Mouse (Mus musculus): ENCODE measurements around the gene Chrna4.

The Chrna4 gene

DNA sequence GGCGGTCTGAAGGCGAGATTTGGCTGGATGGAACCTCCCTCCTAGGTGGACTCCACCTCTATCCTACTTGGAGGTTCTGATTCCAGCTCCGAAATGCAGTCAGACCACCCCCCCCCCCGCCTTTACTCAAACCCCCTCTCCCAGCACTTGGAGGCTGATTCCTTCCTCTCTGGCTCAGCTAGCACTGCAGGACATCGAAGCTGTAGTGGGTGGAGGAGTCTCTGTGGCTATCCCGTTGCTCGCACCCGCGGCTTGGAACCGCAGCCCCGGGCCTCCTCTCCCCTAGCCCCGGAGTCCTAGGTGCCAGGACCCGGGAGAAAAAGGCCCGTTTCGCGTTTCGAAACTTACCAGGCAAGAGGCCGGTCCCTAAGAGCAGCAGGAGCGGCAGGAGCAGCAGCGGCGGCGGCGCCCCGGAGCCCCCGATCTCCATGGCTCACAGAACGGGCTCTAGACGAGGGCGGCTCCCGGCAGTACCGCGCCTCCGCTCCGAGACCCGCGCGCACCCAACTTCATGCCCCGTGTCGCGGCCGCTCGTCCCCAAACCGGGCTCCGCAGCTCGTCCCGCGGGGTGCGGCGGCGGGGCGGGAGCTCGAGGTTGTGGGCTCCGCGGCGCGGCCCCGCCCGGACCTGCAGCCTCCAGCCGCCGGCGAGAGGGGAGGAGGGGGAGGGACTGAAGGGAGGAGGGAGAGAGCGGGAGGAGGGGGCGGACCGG, 4.5 kb downstream of the Chrna4 start:
- DNase-seq (ENCODE audit: low spot score in 2 of 2), result no peak

DNA sequence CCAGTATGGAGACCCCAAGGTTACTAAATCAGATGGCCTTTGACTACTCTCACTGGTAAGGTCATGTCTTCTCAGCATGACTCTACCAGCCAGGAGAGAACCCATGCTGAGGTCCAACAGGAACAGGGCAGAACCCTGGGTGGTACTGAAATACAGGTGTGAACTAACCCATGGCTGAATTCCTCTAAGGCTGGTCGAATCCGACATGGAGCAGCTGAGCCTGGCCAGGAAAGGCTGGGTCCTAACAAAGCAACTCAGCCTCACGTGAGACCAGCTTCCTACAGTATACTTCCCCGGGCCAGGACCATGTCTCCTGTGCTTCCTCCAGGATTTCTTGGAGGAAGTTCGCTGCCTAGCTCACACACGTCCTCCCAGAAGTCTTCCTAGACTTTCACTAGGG, 6.8 kb downstream of the Chrna4 start:
- DNase-seq (ENCODE audit: low spot score in 2 of 2), result no peak

DNA sequence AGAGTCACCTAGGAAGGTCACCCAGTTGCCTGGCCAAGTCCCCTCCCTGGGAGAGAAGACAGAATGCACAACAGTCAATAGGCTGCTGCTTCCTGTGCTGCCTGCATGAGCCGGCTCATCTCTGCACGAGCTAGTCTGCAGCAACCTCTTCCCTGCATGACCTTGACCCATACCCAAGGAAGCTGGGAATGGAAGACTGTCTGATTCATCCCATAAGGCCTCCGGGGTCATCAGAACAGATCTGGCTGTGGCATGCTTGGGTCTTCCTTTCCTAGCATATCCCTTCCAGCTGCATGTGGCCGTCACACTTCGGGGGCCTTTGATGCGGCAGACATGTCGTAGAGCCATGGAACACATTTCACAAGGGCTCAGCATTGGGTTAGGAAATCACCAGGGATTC, 8.2 kb downstream of the Chrna4 start:
- no peak for DNase-seq (ENCODE audit: low spot score in 2 of 2)

DNA sequence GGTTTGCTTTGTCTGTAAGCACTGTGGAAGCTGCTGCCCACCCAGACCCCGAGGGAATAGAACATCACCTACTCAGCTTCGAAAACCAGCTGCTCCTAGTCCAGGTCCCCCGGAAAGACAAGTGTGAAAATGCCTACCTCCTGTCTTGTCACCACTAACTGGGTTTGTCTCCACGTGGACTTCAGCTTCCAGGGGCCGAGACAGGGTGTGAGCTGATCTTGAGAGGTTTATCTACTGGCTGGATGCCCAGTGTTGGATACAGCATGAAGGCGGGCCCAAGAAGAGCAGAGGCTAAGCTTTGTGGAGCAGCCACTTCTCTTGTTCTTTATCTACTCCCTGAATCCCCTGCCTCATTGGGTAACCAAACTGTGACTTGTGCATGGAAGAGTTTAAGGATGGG, 10.0 kb downstream of the Chrna4 start:
- no peak for DNase-seq (ENCODE audit: low spot score in 2 of 2)

DNA sequence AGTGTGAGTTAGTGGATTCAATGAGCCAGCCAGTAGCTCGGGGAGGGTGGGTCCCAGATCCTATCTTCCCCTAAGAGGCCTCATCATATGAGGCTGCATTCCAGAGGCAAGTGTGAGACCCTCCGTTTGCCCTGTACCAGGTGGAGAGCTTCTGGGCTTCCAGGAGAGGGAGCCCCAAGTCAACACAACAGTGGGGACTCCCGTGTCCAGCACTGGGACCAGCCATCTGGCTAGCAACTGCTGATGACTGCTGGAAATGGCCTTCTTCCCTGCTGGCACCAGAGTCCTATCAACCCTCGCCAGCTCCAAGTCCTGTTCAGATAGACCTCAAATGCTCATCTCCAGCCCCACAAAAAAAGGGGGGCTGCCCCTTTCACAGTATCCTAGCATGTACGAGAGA, 10.9 kb downstream of the Chrna4 start:
- no peak for DNase-seq (ENCODE audit: low spot score in 2 of 2)

DNA sequence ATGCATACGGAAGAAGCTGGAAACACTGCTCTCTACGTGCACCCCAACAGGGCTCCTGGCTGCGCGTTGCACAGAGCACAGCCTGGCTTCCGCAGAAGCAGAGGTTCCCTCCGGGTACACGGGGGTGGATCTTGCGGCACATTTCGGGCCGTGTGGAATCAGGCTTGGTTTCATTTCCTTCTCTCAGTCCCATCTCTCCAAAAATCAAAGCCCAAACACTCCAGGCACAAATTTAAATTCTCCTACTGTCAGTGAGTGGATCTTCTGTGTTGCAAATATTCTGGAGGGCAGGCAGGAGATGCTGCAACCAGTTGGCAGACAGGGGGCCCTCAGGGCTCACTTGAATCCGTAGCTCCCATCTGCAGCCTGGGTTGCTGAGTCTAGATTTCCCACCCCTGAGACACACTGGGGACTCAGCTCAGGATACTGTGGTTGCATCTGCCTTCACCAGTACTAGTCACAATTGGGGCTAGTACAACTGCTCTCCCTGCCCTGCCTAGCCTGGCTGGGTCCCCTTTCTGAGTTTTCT, 11.9 kb downstream of the Chrna4 start:
- no peak for DNase-seq (ENCODE audit: low spot score in 2 of 2)

DNA sequence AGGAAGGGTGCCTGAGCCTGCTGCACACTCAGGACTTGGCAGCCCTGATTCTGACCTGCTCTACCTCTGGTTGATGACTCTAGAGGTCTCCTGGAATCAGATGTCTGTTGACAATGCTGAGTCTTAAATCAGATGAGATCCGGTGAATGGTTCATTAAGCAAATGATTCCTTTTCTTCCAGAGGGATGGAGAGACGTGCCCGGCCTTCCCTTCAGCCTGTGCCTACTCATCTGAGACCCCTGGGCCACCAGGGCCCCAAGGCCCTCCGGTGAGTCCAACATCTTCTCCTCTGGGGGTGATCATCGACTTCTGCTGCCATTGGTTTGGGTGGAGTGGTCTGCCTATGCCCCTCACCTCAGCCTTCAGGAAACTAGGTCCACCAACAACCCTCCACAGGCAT, 35.0 kb downstream of the Chrna4 start:
- no peak for DNase-seq (ENCODE audit: low spot score in 2 of 2)

DNA sequence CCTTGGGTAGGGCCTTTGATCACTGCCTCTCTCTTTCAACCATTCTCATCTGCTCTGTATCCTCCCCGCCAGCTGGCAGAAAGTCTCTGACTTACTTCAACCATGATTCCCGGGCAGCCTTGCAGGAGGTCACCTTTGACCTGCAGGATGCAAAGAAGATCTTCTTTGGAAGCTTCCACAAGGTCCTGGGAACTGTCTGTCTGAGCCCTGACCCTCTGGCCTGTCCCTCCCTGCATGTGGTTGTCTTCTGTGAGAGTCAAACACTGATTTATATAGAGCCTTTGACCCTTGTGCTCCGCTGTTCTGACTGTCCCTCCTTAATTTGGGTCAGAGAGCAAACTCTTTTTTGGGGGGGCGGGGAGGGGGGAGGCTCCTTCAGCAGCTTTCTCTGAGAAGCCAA, 36.3 kb downstream of the Chrna4 start:
- no peak for DNase-seq (ENCODE audit: low spot score in 2 of 2)

DNA sequence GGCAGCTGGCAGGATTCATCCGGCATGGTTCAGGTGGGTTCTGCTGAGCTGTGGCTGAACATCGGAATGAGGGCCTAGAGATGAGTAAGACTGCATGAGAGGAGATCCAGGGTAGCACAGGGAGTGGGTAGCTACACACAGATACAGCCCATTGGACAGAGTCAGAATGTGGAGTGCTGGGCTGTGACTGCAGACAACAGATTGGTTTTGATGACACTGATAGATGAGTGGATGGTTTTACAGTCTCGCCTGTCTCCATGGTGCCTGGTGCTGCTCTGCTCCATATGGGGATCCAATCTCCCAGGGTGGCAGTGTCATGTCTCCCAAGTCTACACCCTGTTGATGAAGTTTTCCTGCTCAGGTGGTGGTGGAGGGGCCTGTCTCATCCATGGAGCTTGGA, 46.4 kb downstream of the Chrna4 start:
- DNase-seq (ENCODE audit: low spot score in 2 of 2), result no peak

DNA sequence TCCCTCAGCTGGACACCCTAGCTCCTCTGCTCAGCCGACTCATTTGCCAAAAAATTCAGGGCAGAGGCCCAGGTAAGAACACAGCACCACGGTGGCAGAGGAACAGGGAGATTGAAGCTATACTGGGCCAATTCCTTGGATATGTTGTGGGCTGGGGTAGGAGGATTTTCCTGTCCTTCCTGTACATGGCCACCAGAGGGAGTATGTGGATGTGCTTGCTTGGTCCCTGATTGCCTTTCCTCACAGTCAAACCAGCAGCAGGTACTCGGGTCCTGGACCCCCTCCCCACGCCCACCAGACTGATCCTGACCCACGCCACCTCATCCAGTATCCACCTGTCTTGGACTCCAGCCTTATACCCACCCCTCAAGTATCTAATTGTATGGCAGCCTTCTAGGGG, 46.9 kb downstream of the Chrna4 start:
- peak in 1 of 2 experiments; percentile 8 for DNase-seq (ENCODE audit: low spot score in 2 of 2)

DNA sequence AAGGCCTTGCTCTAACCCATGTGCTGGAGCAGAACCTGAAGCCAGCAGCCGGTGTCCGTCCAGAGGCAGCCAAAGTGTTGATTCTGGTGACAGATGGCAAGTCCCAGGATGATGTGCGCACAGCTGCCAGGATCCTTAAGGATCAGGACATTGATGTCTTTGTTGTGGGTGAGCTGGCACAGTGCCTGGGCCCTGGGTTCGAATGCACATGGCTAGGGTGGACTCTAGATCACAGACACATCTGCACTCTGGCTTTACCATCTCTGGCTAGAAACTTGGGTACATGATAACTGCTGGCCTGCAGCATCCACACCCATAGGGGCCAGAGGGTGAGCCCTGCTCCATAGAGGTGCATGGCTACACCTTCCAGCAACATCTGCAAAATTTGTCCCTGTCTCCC, 47.9 kb downstream of the Chrna4 start:
- no peak for DNase-seq (ENCODE audit: low spot score in 2 of 2)

DNA sequence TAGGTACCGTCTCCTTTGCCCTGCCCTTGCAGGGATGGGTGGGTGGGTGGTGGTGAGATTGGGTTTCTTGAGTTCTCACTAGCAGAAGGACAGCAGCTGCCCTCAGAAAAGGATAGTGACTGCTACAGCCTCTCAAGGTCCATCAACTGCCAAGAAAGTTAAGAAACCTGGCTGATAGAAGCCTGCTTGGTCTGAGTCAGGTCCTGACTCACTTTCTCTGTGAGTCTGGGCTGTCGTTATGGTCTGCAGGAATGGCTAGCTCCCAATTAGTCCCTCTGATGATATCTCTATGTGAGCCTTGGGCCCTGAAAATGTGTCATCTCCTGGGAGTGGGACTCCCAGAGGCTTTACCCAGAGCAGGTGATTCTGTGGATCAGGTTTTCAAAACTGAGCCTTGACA, 49.0 kb downstream of the Chrna4 start:
- DNase-seq (ENCODE audit: low spot score in 2 of 2), result no peak

DNA sequence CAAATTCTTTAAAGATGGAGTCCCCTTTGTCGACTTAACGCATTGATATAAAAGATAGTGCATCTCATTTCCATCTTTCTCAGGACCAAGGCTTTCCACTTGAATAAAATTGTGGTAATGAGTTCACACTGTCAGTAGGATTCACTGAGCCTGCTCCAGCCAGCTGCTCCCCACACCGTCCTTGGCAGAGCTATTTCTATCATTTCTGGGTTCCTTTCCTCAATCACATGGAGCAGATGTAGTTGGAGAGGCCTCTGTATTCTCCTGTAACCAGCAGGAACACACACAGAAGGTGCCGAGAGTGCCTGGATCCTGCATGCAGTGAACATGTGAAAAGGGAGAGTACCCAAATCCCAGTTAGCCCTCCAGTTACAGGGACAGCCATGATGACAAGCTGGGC, 53.0 kb downstream of the Chrna4 start:
- no peak for DNase-seq (ENCODE audit: low spot score in 2 of 2)

DNA sequence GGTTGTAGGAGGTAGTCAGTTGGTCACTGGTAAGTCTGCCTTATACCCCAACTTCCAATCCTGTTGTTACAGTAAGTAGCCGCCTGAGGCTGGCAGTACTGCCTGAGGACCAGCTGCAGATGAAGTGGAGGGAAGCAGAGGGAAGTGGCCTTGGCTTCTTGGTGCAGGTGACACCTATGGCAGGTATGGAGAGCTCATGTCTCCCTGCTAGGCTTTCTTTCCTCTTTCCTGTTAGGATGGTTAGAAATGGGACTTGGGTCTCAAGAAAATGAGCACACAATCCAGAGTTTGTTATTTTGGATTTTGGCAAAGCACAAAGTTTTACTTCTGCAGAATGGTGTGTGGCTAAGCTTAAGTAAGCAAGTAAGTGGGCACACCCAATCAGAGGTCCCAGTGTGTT, 54.4 kb downstream of the Chrna4 start:
- no peak for DNase-seq (ENCODE audit: low spot score in 2 of 2)

DNA sequence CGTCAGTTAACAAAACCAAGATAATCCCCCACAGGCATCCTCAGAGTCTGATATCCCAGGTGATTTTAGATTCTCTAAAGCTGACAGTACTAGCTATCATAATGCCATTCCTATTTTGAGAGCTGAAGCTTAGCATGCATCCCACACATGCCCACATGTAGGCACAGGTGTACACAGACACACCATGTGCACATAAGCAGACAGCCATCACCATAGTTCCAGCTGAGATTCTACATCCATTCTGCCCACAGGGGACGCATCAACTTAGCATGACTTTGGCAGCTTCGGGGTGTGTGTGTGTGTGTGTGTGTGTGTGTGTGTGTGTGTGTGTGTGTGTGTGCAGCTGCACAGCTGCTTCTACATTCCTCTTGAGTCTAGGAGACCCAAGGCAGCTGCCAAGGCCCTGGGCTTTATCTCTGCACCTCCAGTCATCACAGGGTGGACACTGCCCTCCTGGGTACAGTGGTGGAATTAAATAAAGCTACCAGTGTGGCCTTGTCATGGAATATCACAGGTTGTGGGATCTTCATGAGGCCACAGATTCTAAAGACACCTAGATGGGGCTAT, 54.9 kb downstream of the Chrna4 start:
- no peak for DNase-seq (ENCODE audit: low spot score in 2 of 2)

DNA sequence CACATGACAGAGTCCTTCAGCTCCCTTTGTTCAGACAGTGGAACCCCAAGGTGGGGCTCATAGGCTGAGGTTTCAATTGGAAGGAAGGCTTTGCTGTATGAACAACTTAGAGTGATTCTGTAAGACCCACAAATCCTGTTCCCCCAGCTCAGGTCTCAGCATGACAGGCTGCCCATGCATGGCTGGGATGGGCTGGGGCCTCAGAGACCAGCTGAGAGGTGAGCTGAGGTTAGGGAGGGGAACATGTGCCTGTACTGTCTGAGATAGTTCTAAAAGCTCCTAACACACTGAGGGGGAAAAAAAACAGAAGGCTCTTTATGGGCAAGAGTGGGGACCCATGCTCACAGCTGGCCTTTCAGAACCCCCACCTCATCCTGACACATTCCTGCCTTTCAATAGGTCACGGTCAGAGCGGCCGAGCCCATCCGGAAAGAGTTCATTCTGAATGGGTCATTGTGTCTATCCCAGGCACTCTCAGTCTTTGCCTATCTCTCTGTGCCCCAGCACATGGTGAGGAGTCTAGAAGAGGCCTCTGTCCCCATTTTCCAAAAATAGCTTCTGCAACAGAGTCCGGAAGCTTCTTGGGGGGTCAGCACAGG, 55.8 kb downstream of the Chrna4 start:
- no peak for DNase-seq (ENCODE audit: low spot score in 2 of 2)

DNA sequence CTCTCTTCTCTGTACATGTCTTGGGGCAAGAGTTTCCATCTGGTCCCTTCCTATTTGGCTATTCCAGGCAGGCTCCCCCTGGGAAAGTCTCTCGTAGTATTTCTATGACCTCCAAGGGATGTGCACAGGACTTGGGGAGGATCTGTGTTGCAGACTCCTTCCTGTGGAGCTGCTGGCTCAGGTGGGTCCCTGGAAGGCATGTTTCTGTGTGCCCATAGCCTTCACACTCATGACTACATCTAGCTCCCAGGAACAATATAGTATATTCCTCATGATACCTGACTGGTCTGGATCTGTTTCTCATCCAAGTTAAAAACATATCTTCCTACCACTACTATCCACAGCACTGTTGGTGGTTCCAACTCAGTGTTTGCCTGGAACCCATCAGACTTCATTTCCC, 56.3 kb downstream of the Chrna4 start:
- no peak for DNase-seq (ENCODE audit: low spot score in 2 of 2)

DNA sequence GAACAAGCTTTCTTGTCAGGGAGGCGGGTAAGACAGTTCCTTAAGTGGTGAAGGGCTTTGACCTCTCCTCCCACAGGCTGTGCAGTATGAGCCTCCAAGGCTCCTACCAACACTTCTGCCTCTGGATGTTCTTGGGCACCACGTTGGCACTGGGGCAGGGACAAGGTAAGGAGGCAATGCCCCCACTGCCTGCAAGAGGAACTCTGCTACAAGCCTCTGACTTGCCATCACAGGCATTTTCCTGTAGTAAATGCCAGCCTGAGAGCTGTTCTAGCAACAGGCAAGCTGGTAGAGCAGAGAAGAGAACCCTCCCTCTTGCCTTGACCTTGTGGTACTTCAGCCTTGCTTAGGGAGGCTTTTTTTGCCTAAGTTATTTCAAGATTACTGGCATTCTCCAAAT, 56.9 kb downstream of the Chrna4 start, which contains the start of gene Col20a1:
Gene Col20a1 (plus strand): TSS at position 87 of the 400 bp plus-strand sequence.
- no peak for DNase-seq (ENCODE audit: low spot score in 2 of 2)

DNA sequence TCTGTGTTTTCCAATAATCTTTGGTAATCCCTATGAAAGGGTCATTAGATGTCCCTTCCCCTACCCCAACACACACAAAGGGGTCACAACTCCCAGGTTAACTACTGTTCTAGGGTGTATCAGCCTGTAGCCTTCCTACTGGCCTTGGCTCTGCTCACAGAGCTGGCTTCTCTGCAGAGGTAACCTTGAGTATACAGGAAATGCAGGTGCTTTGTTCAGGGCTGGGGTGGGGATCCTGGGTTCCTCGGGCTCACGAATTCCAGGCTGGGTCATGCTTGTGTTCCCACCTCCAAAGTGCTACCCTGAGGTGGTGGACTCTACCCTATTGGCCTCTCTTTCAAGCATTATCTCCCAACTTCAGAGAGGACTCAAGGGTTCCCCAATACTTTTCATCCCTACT, 57.7 kb downstream of the Chrna4 start:
- DNase-seq (ENCODE audit: low spot score in 2 of 2), result no peak

DNA sequence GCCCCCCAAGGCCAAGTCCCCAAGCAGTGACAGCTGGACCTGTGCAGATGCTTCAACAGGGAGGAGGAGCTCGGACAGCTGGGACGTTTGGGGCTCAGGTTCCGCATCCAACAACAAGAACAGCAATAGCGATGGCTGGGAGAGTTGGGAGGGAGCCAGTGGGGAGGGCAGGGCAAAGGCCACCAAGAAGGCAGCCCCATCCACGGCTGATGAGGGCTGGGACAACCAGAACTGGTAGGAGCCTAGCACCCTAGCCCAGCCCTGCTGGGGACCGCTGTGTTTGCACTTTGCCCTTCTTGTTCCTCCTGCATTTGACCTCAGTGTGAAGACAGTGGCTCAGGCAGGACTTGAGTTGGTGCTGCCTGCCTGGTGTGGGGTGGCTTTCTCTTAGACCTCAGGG, 62.2 kb downstream of the Chrna4 start:
- no peak for DNase-seq (ENCODE audit: low spot score in 2 of 2)

All from spleen, postnatal 14 days (tissue).